Mouse (Mus musculus) left cerebral cortex, postnatal 14 days (tissue): ENCODE data around the gene Pilrb1. TPM values are rescaled to one million over a fixed set of nuclear protein-coding genes. Genes with fewer than 3 reads are reported as not detected.
A peak's percentile ranks its signal among the peaks of the same experiment; 100 is the strongest.
"Not testable (repeated sequence)": the region's sequence is repeated elsewhere in the genome, so short reads cannot be mapped to it uniquely, and the experiment has no call there.

Source experiments
- DNase-seq, 2 experiments: peaks; one replicate each; pipeline ENCODE4 v3.0.0; 2021 to 2022; ENCODE audit warnings: low spot score in 2 of 2, mixed read lengths in 1 of 2
- intact Hi-C: fragments of 180-260 bp; cut with DNase I; formaldehyde crosslinking; loops from one replicate; pipeline ENCODE4 v1.15.1; 2025
- long read RNA-seq, 2 experiments: library from polyadenylated mRNA; stranded (forward); transcript quantifications; one replicate each; pipeline ENCODE4 v2.0.0; 2021
- total RNA-seq, 2 experiments: library from RNA; stranded (reverse); gene quantifications; 2 replicates each; pipeline ENCODE4 v1.2.3; 2021

Pilrb1 gene
- not detected for total RNA-seq
- long read RNA-seq, experiment 1 = 0 reads
- long read RNA-seq, experiment 2 = 0 reads

DNA sequence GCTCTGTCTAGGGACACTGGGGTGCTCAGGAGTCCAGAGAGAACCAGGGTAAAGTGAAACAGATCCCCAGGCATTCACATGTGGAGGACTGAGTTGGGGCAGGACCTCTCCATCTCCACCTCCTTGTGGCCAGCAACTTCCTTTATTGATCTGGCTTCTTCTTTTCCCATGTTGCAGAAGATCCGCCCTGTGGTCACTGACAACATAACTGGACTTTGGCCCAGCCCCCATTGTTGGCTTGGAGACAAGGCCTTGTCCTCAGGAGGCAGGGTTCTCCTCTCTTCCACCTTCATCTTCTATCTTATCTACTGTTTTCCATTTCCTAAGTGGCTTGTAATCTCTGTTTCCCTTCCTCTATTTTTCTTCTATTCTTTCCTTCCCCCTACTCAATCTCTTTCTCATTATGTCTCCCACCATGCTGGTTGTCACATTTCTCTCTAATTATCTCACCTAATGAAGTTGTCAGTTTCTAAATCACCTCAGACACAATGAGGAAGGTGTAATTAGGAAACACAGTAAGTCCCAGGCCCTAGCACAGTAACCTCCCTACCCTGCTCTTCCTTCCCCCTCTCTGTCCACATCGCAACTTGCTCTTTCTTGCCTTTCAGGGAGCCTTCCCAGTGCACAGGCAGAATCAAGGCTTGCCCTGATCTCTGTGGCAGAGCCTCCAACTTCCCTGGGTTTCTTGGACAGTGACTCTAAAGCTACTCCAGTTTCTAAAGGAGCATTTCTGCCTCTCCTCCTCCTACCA is at the start of gene Pilrb1:
TSS of gene Pilrb1 (minus strand) at position 147 of the 751 bp plus-strand sequence.
- DNase-seq, intact Hi-C loops: not testable (repeated sequence)

DNA sequence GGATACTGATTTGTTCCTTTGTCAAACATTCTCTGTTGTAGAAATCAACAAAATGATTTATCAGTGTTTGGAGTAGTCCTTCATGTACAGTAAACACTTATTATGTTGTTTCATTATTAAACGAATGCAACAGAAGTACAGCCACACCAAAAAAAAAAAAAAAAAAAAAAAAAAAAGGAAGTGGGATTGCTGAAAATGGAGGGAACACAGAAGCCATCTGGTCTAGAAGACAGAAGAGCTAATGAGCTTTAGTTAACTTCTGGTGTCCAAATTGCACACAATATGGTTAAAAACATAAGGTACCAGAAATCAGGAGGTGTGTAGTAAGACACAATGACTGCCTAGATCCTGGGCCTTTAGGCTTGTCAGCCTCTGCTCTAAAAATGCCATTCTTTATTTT is 39.9 kb upstream of the Pilrb1 start:
- no peak for DNase-seq
- intact Hi-C loops = no loop called here

GRCm38 (mm10) chr5:137892954-137893353 is 35.0 kb upstream of the Pilrb1 start:
- intact Hi-C loops = no loop called here
- no peak for DNase-seq

DNA sequence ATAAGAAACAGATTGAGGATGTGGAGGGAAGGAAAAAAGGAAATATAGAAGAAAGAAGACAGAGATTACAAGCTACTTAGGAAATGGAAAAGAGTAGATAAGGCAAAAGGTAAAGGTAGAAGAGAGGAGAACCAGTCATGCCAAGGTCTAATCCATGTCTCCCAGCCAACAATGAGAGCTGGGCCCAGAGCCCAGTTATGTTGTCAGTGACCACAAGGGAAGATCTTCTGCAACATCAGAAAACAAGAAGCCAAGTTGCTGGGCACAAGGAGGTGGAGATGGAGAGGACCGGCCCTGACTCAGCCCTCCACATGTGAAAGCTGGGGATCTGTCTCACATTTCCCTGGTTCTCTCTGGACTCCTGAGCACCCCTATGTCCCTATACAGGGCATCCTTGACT is 29.8 kb upstream of the Pilrb1 start:
- intact Hi-C loops = loop anchor here (5.0 to 10.0 kb wide), 2 partner anchors 90 to 227 kb away; partner anchors contain the start of gene Zscan21
- DNase-seq = no peak

DNA sequence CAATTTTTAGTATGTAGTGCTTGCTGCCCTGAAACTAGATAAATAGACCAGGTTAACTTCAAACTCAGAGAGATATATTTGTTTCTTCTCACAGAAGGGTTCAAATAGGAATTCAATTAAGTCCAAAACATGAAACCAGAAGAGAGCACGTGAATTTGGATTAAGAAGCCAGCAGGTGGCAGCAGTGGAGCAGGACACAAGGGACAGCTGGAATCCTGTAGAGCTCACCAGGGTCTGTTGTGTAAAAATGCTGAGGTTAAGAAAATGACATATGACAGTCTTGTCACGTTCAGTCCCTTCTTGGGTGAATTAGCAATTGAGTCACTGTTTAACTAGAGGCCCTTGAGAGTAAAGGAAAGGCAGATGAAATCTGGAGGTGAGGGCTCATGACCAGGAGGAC is 28.0 kb upstream of the Pilrb1 start:
- peak; percentile 55 to 74 for DNase-seq
- intact Hi-C loops = loop anchor here (5.0 to 10.0 kb wide), 2 partner anchors 91 to 229 kb away; partner anchors contain the start of gene Zscan21

DNA sequence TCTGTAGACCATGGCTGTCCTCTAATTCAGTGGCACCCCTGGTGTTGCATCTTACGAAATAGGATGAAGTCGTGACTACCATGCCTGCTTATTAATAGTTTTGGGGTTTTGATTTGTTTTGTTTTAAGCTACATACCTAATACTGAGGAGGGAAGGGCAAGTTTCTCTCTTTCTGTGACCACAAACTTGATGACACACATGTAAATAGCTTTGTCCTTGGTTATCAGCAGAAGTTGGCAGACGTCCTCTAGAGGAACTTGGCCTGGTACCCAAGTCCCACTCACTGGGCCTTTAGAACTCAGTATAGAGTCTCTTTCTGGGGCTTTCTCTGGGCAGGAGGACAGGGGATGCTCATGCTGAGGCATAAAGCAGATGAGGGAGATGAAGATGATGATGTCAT is 25.4 kb upstream of the Pilrb1 start:
- intact Hi-C loops = loop anchor here (10.0 kb wide), 1 partner anchor 231 kb away; the partner anchor contains the start of gene Zscan21

DNA sequence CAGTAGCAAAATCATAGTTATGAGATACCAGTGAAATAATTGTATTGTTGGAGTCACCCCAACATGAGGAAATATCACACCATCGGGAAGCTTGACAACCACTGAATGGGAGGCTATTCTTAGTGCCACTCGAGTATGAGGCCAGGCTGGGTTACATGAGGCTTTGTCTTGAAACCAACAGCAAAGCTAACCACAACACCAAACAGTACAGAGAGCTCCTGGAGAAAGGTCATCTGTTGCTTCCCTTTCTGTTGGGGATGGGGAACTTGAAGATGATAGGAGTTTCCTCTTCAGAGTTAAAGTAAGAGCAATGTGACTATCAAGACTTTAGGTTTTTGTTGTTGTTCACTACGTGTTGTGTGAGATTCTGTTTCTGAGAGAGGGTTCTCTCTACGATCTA is 25.0 kb upstream of the Pilrb1 start:
- intact Hi-C loops = loop anchor here (10.0 kb wide), 1 partner anchor 232 kb away; the partner anchor contains the start of gene Zscan21

More for the DNA sequence above, 25.4 kb upstream of the Pilrb1 start:
- DNase-seq = no peak

GRCm38 (mm10) chr5:137877860-137878259 is 20.0 kb upstream of the Pilrb1 start:
- DNase-seq = peak in 1 of 2 experiments; percentile 5
- intact Hi-C loops = loop anchor here (5.0 kb wide), 1 partner anchor 81 kb away; no protein-coding TSS in a partner anchor

More for the DNA sequence above, 25.0 kb upstream of the Pilrb1 start:
- DNase-seq = no peak

- intact Hi-C loops = loop anchor here (5.0 kb wide), 1 partner anchor 78 kb away; no protein-coding TSS in a partner anchor
- no peak for DNase-seq
These were observed 17.1 kb upstream of the Pilrb1 start for GRCm38 (mm10) chr5:137875054-137875453.

DNA sequence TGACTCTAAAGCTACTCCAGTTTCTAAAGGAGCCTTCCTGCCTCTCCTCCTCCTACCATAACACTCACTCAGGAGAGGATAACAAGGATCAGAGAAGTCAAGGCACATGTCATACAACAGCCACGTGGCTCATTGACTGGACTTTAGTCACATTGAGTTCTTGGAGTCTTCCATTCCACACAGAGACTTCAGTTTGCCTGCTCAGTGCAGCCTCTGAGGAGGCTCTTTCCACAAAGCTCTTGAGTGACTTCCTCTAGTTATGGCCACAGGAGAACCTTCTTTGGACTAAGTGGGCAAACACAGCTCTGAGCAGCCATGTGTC is 14.4 kb upstream of the Pilrb1 start:
- DNase-seq, intact Hi-C loops: not testable (repeated sequence)

DNA sequence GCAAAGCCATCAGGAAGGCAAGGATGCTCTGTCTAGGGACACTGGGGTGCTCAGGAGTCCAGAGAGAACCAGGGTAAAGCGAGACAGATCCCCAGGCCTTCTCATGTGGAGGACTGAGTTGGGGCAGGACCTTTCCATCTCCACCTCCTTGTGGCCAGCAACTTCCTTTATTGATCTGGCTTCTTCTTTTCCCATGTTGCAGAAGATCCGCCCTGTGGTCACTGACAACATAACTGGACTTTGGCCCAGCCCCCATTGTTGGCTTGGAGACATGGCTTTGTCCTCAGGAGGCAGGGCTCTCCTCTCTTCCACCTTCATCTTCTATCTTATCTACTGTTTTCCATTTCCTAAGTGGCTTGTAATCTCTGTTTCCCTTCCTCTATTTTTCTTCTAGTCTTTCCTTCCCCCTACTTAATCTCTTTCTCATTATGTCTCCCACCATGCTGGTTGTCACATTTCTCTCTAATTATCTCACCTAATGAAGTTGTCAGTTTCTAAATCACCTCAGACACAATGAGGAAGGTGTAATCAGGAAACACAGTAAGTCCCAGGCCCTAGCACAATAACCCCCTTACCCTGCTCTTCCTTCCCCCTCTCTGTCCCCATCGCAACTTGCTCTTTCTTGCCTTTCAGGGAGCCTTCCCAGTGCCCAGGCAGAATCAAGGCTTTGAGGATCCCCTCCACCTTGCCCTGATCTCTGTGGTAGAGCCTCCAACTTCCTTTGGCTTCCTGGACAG is 13.9 kb upstream of the Pilrb1 start, which contains the start of gene Pilrb2:
TSS of gene Pilrb2 (minus strand) at position 172 of the 737 bp plus-strand sequence.
- DNase-seq, intact Hi-C loops: not testable (repeated sequence)

- intact Hi-C loops, DNase-seq: not testable (repeated sequence)
These were observed 10.7 kb upstream of the Pilrb1 start for GRCm38 (mm10) chr5:137868600-137868999.

DNA sequence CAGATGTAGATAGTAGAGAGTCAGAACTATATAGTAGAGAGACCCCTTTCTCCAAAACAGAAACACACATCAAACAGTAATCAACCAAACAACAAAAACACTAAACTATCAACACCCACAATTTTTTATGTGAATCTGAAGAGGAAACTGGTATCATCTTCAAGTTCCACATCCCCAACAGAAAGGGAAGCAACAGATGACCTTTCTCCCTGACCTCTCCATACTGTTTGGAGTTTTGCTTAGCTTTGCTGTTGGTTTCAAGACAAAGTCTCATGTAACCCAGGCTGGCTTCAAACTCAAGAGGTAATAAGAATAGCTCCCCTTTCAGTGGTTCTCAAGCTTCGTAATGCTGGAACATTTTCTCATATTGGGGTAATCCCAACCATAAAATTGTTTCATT is 6.1 kb upstream of the Pilrb1 start:
- intact Hi-C loops, DNase-seq: not testable (repeated sequence)

DNA sequence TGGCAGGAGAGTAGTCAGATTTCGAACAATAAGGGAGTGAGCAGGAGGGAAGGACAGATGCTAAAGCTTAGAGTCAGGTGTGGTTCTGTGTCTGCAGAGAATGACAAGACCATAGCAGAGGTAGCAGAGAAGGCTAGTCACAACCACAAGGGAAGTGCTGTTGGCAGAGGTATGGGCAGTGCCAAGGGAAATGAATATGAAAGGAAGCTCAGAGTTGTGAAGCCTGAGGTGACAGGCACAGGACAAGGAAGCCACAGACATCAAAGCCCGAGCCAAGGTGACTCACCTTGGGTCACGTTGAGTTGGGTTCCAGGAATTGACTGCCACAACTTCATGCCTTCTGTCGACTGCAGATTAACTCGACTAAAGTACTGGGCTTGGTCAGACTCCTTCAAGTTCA is 1.0 kb downstream of the Pilrb1 start:
- intact Hi-C loops, DNase-seq: not testable (repeated sequence)

GRCm38 (mm10) chr5:137854907-137855306 is 3.0 kb downstream of the Pilrb1 start:
- DNase-seq, intact Hi-C loops: not testable (repeated sequence)

DNA sequence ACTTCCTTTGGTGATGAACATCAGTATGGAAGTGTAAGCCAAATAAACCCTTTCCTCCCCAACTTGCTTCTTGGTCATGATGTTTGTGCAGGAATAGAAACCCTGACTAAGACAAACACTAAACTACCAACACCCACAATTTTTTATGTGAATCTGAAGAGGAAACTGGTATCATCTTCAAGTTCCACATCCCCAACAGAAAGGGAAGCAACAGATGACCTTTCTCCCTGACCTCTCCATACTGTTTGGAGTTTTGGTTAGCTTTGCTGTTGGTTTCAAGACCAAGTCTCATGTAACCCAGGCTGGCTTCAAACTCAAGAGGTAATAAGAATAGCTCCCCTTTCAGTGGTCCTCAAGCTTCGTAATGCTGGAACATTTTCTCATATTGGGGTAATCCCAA is 7.6 kb downstream of the Pilrb1 start:
- DNase-seq, intact Hi-C loops: not testable (repeated sequence)

DNA sequence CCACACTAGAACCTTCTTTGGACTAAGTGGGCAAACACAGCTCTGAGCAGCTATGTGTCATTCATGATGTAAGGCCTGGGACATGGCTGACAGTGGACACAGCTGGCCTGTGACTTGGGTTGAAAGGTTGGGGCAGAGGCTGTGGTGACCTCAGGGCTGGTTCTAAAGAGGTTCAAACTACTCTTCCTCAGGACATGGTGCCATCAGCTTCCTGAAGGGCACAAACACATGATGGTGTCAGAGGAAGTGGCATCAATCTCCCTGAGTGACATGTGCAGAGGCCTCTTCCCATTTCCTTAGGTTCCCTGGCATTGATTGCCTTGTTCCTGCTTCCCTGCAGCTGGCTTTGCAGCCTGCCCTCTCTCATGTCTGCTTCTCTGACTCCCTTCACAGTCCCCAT is 20.8 kb downstream of the Pilrb1 start:
- DNase-seq, intact Hi-C loops: not testable (repeated sequence)

DNA sequence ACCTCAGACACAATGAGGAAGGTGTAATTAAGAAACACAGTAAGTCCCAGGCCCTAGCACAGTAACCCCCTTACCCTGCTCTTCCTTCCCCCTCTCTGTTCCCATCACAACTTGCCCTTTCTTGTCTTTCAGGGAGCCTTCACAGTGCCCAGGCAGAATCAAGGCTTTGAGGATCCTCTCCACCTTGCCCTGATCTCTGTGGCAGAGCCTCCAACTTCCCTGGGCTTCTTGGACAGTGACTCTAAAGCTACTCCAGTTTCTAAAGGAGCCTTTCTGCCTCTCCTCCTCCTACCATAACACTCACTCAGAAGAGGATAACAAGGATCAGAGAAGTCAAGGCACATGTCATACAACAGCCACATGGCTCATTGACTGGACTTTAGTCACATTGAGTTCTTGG is 21.3 kb downstream of the Pilrb1 start:
- intact Hi-C loops = no loop called here
- DNase-seq = no peak

DNA sequence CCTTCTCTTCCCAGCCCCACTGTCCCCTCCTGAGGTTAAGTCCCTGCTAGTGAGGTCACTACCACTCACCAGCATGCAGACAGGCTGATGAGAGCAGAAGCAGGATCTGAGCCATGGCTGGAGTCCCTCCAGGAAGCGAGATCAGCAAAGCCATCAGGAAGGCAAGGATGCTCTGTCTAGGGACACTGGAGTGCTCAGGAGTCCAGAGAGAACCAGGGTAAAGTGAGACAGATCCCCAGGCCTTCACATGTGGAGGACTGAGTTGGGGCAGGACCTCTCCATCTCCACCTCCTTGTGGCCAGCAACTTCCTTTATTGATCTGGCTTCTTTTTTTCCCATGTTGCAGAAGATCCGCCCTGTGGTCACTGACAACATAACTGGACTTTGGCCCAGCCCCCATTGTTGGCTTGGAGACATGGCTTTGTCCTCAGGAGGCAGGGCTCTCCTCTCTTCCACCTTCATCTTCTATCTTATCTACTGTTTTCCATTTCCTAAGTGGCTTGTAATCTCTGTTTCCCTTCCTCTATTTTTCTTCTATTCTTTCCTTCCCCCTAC is 21.9 kb downstream of the Pilrb1 start, which contains the start of gene Pilra:
TSS of gene Pilra (minus strand) at position 316 of the 555 bp plus-strand sequence.
- intact Hi-C loops, DNase-seq: not testable (repeated sequence)

DNA sequence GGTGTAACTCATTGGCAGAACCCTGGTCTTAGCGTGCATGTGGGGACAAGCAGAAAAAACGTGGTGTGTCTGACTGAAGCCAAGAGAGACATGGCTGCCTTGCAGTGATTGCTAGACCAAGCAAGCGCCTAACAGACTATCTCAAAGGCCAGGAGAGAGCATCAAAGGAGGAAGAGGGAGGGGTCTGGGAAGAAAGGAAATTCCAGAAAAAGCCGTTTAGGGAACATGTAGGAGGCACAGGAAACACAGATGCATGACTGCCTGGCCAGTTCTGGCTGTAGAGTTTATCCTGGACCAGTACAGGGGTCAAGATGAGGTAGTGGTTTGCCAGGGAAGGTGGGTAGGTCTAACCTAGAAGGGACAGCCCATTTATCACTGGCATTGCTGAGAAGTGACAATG is 24.4 kb downstream of the Pilrb1 start:
- intact Hi-C loops = no loop called here

More for the DNA sequence above, 24.4 kb downstream of the Pilrb1 start:
- no peak for DNase-seq
